Mouse (Mus musculus) intestine, embryonic 15.5 days (tissue): Measurements from ENCODE around the gene Mycbpap. TPM values are rescaled to one million over a fixed set of nuclear protein-coding genes. Genes with fewer than 3 reads are reported as not detected.

Experiments
- ATAC-seq: fragments of 200-750 bp; cut with Nextera tagmentation; 2 replicates; pipeline ENCODE4 v1.8.0; 2017; ENCODE audit warnings: moderate TSS enrichment, moderate library complexity
- H3K27ac ChIP-seq: fragments of 300-500 bp; sonication (generic); 2 replicates; pipeline ENCODE4 v1.5.1; 2015; ENCODE audit warnings: mild to moderate bottlenecking, inconsistent platforms
- H3K27me3 ChIP-seq: fragments of 300-500 bp; sonication (generic); replicated peaks from 2 replicates; pipeline ENCODE4 v1.6.1; 2015; ENCODE audit warnings: inconsistent platforms
- H3K36me3 ChIP-seq: fragments of 300-500 bp; sonication (generic); 2 replicates; pipeline ENCODE4 v1.6.1; 2015; ENCODE audit warnings: inconsistent platforms
- H3K4me1 ChIP-seq: fragments of 300-500 bp; sonication (generic); replicated peaks from 2 replicates; pipeline ENCODE4 v1.6.1; 2015; ENCODE audit warnings: inconsistent platforms
- H3K4me2 ChIP-seq: fragments of 300-500 bp; sonication (generic); replicated peaks from 2 replicates; pipeline ENCODE4 v1.6.1; 2015; ENCODE audit warnings: mild to moderate bottlenecking, inconsistent platforms
- H3K4me3 ChIP-seq: fragments of 300-500 bp; sonication (generic); replicated peaks from 2 replicates; pipeline ENCODE4 v1.5.1; 2015; ENCODE audit warnings: inconsistent platforms
- H3K9ac ChIP-seq: fragments of 300-500 bp; sonication (generic); 2 replicates; pipeline ENCODE4 v1.6.1; 2015; ENCODE audit warnings: inconsistent platforms
- H3K9me3 ChIP-seq: fragments of 300-500 bp; sonication (generic); 2 replicates; pipeline ENCODE4 v1.6.1; 2016; ENCODE audit warnings: inconsistent platforms
- WGBS: fragments of 180-500 bp; shearing (Covaris S2); methylation state at CpG from one replicate; pipeline ENCODE4 v1.1.7; 2015; 5-methylcytosine and 5-hydroxymethylcytosine counted together
- polyA plus RNA-seq: library from polyadenylated mRNA; unstranded; fragments of >200 nt; fragmentation: Nextera tagmentation; extraction: Ambion mirVana; gene quantifications from 2 replicates; pipeline ENCODE4 v1.2.1, GENCODE M21; 2015

Gene Mycbpap
- polyA plus RNA-seq, 1 experiment from 2014 or later = 2.2 TPM

GRCm38 (mm10) chr11:94461856-94462255, 59.7 kb downstream of the Mycbpap start:
- Histone ChIP-seq H3K4me2 (no peak overlapping the region), H3K27me3 (no peaks in the 10 kb centered on the region; the same call in 1 of the 2 replicates), H3K9ac (no peak overlapping the region), H3K4me1 (peaks cover 11% of the 10 kb centered on the region; the same call in 1 of the 2 replicates), H3K9me3 (no peaks in the 10 kb centered on the region), H3K27ac (no peak overlapping the region), H3K4me3 (no peak overlapping the region), H3K36me3 (no peaks in the 10 kb centered on the region)
- 93% methylated on average over 11 of the region's 11 CpGs for WGBS
- ATAC-seq = no peak

- no peaks in the 10 kb centered on the region for H3K36me3 ChIP-seq
- no peaks in the 10 kb centered on the region for H3K9me3 ChIP-seq
- 86% methylated on average over 15 of the region's 15 CpGs for WGBS
- no peak overlapping the region for H3K4me3 ChIP-seq
- H3K27me3 ChIP-seq = no peaks in the 10 kb centered on the region
- no peak overlapping the region for H3K9ac ChIP-seq
- H3K4me1 ChIP-seq = no peaks in the 10 kb centered on the region
- H3K27ac ChIP-seq = no peak overlapping the region
- H3K4me2 ChIP-seq = no peak overlapping the region
- ATAC-seq = no peak
These were observed 64.5 kb downstream of the Mycbpap start for GRCm38 (mm10) chr11:94457001-94457400.

GRCm38 (mm10) chr11:94456347-94456746, 65.2 kb downstream of the Mycbpap start:
- Histone ChIP-seq H3K36me3 (no peaks in the 10 kb centered on the region), H3K4me2 (no peak overlapping the region), H3K4me1 (no peaks in the 10 kb centered on the region), H3K27me3 (no peaks in the 10 kb centered on the region), H3K4me3 (no peak overlapping the region), H3K9me3 (no peaks in the 10 kb centered on the region), H3K27ac (no peak overlapping the region), H3K9ac (no peak overlapping the region)
- WGBS = 51% methylated on average over 3 of the region's 3 CpGs
- 0 out of 2 replicates have a peak, but pooled peaks have one; percentile 28 for ATAC-seq

GRCm38 (mm10) chr11:94455161-94455820, 66.3 kb downstream of the Mycbpap start:
- no peak overlapping the region for H3K4me3 ChIP-seq
- H3K9ac ChIP-seq = no peak overlapping the region
- WGBS = 78% methylated on average over 10 of the region's 10 CpGs
- H3K4me1 ChIP-seq = 0 out of 2 replicates have a peak, but pooled peaks cover 2% of the 10 kb centered on the region
- no peak overlapping the region for H3K27ac ChIP-seq
- no peak for ATAC-seq
- H3K9me3 ChIP-seq = no peaks in the 10 kb centered on the region
- H3K4me2 ChIP-seq = no peak overlapping the region
- no peaks in the 10 kb centered on the region for H3K36me3 ChIP-seq
- no peaks in the 10 kb centered on the region for H3K27me3 ChIP-seq

- Histone ChIP-seq H3K4me2 (no peak overlapping the region), H3K36me3 (no peaks in the 10 kb centered on the region), H3K4me1 (0 out of 2 replicates have a peak, but pooled peaks cover 2% of the 10 kb centered on the region), H3K4me3 (no peak overlapping the region), H3K9ac (no peak overlapping the region), H3K9me3 (no peaks in the 10 kb centered on the region), H3K27ac (no peak overlapping the region), H3K27me3 (no peaks in the 10 kb centered on the region)
- ATAC-seq = no peak
- 75% methylated on average over 5 of the region's 5 CpGs for WGBS
These were observed 66.8 kb downstream of the Mycbpap start for GRCm38 (mm10) chr11:94454756-94455155.

Other genes with a start within 250 kb of the Mycbpap start
- 44.6 and 53.2 TPM in 2 replicates for gene Gm21885, start 239.9 kb downstream of the Mycbpap start, polyA plus RNA-seq
- gene Luc7l3, start 199.8 kb downstream of the Mycbpap start, polyA plus RNA-seq = 85.9 and 103 TPM in 2 replicates
- 22.0 and 23.0 TPM in 2 replicates for gene Ankrd40, start 193.7 kb downstream of the Mycbpap start, polyA plus RNA-seq
- 1.5 and 2.6 TPM in 2 replicates for gene Abcc3, start 128.7 kb downstream of the Mycbpap start, polyA plus RNA-seq
- gene Cacna1g, start 47.5 kb downstream of the Mycbpap start, polyA plus RNA-seq = 5.2 and 7.9 TPM in 2 replicates
- gene Spata20, start 35.6 kb downstream of the Mycbpap start, polyA plus RNA-seq = 0.06 TPM in 1 of 2 replicates, not detected in the other
- gene Epn3, start 21.8 kb downstream of the Mycbpap start, polyA plus RNA-seq = 2.1 and 3.3 TPM in 2 replicates
- gene Rsad1, start 27.5 kb upstream of the Mycbpap start, polyA plus RNA-seq = 2.8 and 3.4 TPM in 2 replicates
- 1.0 and 1.4 TPM in 2 replicates for gene Chad, start 43.3 kb upstream of the Mycbpap start, polyA plus RNA-seq
- 3.0 and 4.2 TPM in 2 replicates for gene Acsf2, start 80.1 kb upstream of the Mycbpap start, polyA plus RNA-seq
- gene Lrrc59, start 108.0 kb upstream of the Mycbpap start, polyA plus RNA-seq = 232 and 251 TPM in 2 replicates
- 134 and 148 TPM in 2 replicates for gene Mrpl27, start 132.0 kb upstream of the Mycbpap start, polyA plus RNA-seq
- 16.2 and 18.0 TPM in 2 replicates for gene Eme1, start 132.2 kb upstream of the Mycbpap start, polyA plus RNA-seq
- 16.1 and 16.6 TPM in 2 replicates for gene Xylt2, start 155.8 kb upstream of the Mycbpap start, polyA plus RNA-seq
- gene Gm11541, start 182.8 kb upstream of the Mycbpap start, polyA plus RNA-seq = 0.43 and 0.54 TPM in 2 replicates
- gene Cdc34b, start 220.0 kb upstream of the Mycbpap start, polyA plus RNA-seq = 0.14 TPM in 1 of 2 replicates, not detected in the other